Mouse (Mus musculus): ENCODE measurements around the gene 2300009A05Rik.

Gene 2300009A05Rik

DNA sequence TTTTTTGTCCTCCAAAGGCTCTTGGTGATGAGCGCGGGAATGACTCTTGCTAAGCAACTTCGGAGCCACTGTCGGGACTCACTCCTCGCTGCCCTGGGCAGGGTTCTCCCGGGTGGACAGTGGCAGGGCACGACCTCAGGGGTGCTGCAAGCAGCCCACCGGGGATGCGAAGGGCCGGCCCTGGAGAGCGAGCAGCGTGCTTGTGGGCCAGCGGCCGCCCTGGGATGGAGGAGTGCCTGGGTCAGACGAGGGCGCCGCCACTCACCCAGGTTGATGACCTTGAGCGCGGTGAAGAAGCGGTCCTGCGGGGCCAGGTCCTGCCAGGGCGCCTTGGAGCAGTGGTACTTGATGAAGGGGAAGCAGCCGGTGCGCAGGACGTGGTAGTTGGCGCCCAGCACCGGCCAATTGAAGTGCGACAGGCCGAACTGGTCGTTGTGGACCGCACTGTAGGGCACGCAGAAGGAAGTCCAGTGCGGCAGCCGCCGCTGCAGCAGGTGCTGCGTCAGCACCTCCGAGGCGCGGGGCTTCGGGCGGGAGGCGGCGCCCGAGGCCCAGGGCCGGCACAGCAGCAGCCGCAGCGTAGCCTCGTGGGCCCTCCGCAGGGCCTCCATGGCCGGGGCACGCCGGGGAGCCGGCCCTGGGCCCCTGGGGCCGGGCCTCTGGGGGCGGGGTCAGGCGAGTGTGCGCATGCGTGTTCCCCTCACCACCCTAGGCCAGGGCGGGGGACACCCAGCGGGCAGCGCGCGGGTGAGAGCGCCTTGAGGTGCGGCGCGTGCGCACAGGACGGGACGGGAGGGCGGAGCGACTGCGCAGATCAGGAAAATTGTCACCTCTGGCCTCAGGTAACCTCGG lies at the start of gene 2300009A05Rik:
Gene 2300009A05Rik, minus strand, starts transcription at position 636 of the 852 bp plus-strand sequence.
- DNase-seq (ENCODE audit: low spot score in 2 of 2), result peak; percentile 80 to 84

DNA sequence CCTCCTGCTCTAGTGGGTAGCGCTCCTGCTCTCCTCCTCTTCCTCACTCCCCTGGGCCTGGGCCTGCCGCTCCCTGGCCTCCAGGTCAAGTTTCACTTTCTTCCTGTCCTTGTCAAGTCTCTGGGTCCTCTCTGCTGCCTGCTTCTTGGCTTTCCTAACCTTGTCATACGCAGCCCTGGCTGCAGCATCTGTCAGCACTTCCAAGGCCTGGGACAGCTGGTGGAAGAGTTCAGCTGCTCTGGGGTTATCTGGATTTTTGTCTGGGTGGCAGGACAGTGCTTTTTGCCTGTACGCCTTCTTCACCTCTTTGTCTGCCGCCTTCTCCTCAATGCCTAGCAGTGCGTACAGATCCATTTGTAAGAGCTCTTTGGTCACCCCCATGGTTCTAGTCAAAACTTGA lies 44.6 kb upstream of the 2300009A05Rik start:
- DNase-seq (ENCODE audit: low spot score in 2 of 2), result no peak

DNA sequence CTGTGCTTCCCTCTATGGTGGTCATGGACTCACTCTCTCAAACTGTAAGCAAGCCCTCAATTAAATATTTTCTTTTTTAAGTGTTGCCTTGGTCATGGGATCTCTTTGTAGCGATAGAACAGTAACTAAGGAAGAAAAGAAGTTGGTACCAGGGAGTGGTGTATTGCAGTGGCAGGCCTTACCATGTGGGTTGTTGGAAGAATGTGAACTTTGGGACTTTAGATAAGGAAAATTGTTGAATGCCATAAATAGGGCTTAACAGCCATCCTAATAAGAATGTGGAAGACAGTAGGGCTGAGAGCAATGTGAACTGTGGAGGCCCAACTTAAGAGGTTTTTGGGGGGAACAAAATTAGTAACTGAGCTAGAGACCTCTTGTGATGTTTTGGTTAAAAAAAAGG lies 31.6 kb upstream of the 2300009A05Rik start:
- no peak for DNase-seq (ENCODE audit: low spot score in 2 of 2)

DNA sequence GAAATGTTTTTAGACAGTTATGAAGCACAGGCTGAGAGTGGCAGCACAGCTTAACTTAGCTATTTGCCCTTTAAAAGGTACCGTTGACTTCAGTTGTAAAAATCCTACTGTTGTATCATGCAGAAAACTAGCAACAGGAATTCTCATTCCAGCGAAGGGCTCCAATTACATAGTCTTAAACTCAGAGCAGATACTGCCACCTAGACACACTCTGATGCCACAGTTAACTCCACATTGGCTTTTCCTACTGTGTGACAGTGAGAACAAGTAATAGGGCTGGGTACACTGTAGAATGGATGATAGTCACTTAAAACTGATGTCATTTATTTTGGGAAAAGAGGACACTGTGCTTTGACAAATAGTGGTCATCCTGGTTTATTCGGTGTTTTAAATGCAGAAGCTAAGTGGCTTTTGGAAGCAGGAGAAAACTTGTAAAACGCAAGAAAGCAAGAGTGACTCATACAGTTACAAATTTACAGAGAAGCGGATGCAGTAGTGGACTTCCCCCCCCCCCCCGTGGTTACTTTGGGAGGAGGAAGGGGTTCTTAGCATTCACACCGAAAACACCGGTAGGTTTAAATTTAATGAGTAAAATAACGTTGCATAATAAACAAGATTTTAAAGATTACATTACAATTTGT lies 22.2 kb upstream of the 2300009A05Rik start:
- no peak for DNase-seq (ENCODE audit: low spot score in 2 of 2)

DNA sequence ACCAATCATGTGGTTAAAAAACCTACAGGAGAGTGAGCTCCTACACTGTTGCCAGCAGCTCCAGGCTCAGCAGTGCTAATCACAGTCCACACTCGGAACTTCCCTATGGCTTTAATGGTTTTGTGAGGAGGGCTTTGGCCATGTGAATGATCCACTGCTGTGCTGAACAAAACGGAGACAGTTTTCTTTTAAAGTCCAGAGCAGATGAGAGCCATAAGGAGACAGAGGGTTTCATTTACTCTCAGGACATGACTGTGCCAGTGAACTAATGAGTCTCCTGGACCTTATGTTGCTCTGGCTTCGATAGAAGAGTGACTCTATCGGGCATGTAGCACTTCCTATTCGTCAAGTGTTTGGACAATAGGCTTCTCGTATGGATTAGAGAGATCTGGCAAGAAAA lies 21.4 kb upstream of the 2300009A05Rik start:
- DNase-seq (ENCODE audit: low spot score in 2 of 2), result peak in 1 of 2 experiments; percentile 13

DNA sequence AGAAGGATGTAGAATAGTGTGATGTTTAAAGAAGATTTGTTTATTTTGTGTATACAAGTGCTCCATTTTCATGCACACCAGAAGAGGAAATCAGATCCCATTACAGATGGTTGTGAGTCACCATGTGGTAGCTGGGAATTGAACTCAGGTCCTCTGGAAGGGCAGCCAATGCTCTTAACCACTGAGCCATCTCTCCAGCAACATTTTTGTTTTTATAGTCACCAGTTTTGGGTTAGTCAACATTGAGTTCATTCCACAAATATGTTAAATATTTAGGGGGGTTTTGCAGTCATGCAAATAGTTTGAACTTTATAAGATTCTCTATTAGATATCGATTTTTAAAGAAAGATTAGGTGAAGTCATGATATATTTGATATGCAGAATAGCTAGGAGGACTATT lies 1.1 kb upstream of the 2300009A05Rik start:
- no peak for DNase-seq (ENCODE audit: low spot score in 2 of 2)

DNA sequence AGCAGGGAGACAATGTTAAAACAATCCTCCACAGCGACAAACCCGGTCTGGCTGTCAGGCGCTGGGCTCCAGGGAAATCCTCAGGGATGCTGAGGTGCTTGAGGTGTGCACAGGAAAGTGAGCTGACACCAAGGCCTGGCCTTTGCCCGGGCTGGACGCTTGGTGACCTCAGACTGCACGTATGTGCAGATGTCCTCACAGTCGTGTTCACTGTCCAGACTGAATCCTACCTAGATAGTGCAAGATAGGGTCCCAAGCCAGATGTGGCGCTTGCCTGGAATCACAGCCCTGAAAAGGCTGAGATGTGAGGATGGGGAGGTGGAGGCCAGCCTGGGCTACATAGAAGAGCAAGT lies 393 bp upstream of the 2300009A05Rik start:
- no peak for DNase-seq (ENCODE audit: low spot score in 2 of 2)

DNA sequence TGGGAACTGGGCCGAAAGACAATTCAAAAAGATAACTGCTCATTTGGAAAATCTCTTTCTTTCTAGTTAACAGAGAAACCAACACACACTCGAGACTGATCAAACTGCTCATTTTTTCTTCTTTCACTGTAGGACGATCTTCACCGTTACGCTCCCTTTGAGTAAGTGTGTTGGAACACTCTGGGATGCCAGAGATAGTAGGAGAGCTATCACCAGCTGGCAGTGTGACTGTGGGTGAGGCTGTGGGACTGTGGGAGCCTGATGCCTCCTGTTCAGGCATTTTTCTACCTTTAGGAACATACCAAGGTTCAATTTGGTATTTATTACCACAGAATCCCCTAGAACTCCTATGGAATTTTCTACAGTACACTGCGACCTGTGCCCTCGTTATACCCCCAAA lies 3.4 kb downstream of the 2300009A05Rik start:
- no peak for DNase-seq (ENCODE audit: low spot score in 2 of 2)

DNA sequence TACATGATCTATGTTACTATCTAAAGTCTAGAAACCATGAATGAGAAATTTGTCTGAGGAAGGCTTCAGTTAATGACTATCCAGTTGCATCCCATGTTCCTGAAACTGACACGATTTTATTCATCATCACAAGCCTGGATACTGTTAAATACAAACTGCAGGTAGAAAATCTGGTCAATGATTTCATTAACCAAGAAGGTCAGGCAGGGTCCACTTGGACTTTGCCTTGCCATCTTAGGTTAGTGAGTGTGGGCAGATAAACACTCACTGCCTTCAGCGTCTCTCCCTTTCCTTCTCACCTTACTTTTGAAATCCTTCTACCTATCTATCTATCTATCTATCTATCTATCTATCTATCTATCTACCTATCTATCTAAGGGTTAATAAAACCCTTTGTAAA lies 7.7 kb downstream of the 2300009A05Rik start:
- no peak for DNase-seq (ENCODE audit: low spot score in 2 of 2)

DNA sequence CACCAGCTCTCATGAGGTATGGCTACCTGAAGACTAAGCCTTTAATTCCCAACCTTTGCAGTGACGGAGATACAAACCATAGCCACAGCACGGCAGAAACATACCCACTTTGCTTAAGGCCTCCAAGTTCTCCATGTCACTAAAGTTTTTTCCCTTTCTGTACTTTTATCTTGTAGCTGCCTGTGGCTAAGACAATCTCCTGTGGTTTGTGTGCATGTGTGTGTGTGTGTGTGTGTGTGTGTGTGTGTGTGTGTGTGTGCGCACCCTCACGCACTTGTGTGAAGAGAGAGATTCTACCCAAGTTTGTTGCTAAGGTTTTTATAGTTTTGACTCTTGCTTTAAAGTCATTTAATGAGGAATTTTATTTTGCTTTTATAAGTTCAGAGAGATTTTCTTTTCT lies 16.3 kb downstream of the 2300009A05Rik start:
- DNase-seq (ENCODE audit: low spot score in 2 of 2), result no peak

DNA sequence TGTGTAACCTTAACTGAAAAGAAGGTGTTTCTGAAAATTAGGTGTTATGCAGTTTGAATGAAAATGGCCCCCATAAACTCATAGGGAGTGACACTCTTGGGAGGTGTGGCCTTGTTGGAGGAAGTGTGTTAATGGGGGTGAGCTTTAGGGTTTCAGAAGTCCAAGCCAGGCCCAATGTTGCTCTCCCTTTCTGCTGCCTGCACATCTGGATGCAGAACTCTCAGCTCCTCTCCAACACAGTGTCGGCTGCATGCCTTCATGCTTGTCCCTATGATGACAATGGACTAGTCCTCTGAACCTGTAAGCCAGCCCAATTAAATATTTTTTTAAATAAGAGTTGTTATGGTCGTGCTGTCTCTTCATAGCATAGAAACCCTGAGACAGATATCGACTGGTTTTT lies 18.7 kb downstream of the 2300009A05Rik start:
- DNase-seq (ENCODE audit: low spot score in 2 of 2), result no peak

DNA sequence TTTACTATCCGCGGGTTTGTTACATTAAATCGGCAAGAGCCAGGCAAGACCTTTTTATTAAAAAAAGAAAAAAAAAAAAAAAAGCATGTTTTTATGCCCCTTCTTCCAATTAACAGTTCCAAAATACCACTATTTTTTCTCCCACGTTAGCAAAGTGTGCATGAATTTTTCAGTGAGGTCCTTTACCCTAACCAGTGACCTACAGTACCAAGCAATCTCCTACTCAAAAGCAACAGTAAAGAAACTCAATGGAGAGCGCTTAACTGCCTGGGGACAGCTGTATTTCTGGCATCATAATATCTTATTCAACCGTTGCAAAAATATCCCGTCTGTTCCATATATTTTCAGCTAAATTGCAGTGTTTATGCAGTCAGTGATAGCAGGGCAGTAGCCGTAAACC lies 20.9 kb downstream of the 2300009A05Rik start:
- no peak for DNase-seq (ENCODE audit: low spot score in 2 of 2)

DNA sequence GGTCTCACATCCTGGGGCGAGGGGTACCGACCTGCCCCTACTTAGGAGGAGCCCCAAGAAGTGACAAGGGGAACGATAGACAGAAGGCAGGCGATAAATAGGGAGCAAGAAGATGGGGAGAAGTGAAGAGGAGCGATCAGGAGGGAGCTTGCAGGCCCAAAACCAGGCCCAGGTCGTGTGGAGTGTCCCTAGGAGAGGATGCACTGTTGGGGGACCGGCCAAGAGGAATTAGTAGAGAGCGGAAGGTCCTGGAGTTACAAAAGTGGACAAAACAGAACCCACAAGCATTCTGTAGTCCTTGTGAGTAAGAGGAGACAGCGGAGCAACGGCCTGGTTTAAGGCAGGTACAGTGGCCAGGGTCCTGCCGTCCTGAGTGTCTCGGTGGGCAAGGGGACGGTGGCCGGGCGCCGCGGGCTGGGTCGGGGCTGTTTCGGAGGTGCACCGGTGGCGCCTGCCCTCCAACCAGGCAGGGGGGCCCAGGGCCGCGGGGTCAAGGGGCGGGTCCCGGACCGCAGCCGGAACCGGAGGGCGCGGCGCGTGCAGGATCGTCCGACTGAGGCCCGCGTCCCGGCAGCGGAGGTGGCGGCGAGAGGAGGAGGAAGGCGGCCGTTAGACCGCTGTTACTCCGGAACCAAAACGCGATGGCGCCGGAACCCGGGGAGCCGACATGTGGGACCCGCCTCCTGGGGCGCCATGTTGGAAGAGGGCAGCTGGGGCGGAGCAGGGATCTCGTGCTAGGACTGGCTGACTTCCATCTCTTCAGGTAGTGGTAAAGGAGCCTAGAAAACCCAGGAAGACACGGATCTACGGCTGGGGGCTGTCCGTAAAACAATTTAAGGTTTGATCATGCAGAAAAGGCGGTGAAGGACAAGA lies 21.5 kb downstream of the 2300009A05Rik start, which contains the start of gene Map2k5:
Gene Map2k5, minus strand, starts transcription at position 633 of the 873 bp plus-strand sequence.
- peak; percentile 85 to 88 for DNase-seq (ENCODE audit: low spot score in 2 of 2)

DNA sequence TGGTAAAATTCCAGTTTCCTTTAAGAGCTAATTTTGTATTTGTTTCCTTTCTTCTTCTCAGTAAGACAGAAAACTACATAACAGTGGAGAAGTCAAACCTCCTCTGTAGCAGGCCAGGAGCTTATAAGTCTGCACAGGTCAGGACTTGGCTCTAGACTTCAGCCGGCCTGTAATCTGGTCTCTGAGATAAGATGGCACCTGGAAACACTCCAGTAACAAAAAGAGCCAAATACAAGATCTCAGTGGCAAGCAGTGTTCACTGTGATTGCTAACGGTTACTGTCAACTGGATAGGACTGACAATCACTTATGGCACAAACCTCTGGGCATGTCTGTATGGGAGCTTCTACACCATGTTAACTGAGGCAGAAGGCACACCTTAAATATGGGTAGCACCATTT lies 25.7 kb downstream of the 2300009A05Rik start:
- no peak for DNase-seq (ENCODE audit: low spot score in 2 of 2)

DNA sequence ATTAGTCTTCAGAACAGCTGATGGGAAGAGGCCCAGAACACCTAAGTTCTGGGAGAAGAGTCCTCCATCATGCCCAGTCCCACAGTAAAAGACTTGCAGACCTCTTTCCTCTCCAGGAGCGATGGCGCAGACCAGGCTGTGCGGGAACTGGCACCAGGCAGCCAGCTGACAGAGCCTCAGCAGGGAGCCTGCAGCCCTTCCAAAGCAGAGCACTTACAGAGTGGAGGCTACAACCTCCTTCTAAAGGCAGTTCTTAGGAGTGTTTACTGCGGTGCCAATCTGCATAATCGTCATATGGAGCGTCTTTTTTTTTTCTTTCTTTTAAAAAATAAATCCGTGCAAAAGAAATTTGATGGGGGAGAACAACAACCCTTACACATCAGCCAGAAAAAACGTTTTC lies 26.5 kb downstream of the 2300009A05Rik start:
- peak in 1 of 2 experiments; percentile 13 for DNase-seq (ENCODE audit: low spot score in 2 of 2)

DNA sequence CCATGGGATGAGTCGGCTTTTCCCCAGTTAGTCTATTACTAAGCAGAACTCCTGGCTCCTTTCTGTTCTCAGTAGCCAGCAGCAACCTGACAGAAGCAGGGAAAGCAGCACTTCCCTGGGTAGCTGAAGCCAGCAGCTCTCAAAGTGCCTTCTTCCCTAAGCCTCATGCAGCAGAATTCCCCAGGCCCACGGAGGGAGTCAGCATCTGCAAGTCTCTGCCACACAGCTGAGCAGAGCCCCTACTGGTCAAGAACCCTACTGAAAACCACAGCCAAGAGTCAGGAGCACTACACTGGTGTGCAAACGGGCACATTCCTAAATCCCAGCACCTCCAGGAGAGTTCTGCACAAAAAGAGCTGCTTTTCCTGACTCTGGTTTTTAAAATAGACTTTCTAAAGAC lies 38.6 kb downstream of the 2300009A05Rik start:
- DNase-seq (ENCODE audit: low spot score in 2 of 2), result no peak

DNA sequence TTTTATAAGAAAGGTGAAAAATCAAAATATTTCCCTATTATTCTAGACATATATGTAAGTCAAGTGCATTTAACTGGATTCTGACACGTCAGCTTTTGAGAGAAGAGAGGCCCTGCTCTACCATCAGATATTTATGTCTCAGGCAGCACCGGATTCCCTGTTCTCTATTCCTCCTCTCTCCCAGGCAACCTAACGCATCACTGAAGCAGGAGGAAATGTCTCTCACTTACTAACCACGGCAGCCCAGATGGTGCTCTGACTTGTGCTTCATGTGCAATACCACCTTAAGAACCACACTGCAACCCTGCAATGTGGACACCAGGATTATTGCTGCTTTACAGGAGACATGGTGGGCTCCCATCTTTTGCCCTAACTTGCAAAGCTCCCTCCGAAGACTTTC lies 40.0 kb downstream of the 2300009A05Rik start:
- DNase-seq (ENCODE audit: low spot score in 2 of 2), result no peak

DNA sequence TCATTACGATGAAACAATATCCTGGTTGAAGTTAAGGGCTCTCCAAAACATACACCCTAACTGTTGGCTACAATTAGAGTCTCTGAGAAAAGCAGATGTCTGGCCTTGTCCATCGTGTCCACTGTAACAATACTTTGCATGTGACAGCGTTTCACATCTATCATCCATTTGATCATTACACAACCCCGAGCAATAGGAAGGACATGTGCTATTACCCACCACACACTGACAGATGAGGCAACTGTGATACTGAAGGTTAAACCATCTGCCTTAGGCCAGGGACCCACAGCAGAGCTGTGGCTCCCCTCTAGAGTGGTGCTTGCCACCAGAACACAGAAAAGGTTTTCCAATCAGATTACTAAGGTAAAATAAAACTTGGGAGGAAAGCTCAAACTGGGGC lies 42.3 kb downstream of the 2300009A05Rik start:
- DNase-seq (ENCODE audit: low spot score in 2 of 2), result no peak

DNA sequence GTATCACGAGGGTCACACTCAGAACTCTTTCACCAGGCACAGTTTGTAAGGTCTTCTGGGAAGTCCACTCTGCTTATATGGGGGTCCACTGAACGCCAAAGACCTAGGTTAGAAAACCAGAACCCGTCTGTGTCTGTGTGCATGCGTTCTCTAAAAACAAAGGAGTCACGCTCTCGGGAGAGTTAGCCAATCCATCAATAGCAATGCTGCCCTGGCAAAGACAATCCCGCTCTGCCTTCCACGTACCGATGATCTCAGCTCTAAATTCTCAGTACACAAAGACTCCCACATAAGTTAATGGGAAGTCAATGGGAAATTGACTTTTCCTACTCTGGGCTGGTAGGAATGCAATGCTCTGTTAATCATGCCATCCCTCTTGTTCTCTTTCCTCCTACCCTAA lies 42.8 kb downstream of the 2300009A05Rik start:
- DNase-seq (ENCODE audit: low spot score in 2 of 2), result no peak

DNA sequence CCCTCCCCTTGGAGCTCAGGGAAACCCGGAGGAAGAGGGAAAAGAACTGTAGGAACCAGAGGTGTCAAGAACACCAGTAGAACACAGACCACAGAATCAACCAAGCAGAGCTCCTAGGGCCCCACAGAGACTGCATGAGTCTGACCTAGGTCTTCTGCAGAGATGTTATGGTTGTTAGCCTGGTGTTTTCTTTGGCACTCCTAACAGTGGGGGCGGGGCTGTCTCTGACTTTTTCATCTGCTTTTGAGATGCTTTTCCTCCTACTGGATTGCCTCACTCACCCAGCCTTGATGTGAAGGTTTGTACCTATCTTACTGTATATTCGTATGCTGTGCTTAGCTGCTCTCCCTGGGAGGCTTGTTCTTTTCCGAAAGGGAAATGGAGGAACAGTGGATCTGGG lies 44.9 kb downstream of the 2300009A05Rik start:
- no peak for DNase-seq (ENCODE audit: low spot score in 2 of 2)

DNA sequence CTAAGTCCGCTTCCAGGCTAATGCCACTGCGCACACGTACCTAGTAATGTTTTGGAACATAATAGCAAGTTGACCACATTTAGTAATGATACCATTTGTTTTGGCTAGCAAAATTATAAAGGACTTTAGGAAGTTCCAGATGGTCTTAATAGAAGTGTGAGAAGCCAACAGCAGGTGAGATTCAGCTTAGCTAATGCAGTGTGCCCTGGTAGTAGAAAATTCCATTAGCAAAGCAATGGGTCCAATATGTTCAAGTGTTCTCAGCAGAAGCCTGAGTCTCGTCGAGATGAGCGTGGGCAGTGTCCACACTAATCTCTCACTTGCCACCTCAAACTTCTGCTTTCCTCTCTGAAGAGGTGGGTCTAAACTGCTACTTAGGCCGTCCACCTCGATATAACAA lies 49.0 kb downstream of the 2300009A05Rik start:
- DNase-seq (ENCODE audit: low spot score in 2 of 2), result no peak

DNA sequence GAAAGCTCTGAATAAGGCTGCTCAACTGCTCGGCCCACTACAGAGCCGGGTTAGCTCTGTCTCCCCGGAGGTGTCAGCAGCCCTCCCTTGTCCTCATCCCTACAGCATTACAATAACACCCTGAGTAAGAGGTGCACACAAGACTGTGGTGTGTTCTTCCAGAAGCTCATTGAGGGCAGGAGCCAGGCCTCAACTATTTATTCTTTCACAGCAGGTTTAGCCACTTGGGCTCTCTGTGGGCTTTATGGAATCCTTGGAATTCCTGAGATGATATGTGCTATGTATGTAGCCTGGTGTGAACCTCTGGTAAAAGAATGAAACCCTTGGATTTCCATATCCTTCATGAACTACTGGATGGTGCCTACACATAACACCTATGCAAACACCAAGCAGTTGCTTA lies 49.8 kb downstream of the 2300009A05Rik start:
- DNase-seq (ENCODE audit: low spot score in 2 of 2), result no peak

Measured in cerebellum, postnatal 4 days (tissue).